Mouse (Mus musculus) heart, adult 10 weeks (tissue): Measurements from ENCODE around the gene Mpped1. TPM values are rescaled to one million over a fixed set of nuclear protein-coding genes. Genes with fewer than 3 reads are reported as not detected.

Experiments
- polyA plus RNA-seq: library from polyadenylated mRNA; stranded (reverse); fragments of 350-450 nt; fragmentation: Illumina TruSeq; extraction: RNeasy Lipid Tissue Mini Kit (QIAGEN cat#74804); gene quantifications from one replicate; pipeline ENCODE4 v1.2.3, GENCODE M21; 2014; ENCODE audit warnings: low read depth, low replicate concordance

The Mpped1 gene
- polyA plus RNA-seq, result not detected

DNA sequence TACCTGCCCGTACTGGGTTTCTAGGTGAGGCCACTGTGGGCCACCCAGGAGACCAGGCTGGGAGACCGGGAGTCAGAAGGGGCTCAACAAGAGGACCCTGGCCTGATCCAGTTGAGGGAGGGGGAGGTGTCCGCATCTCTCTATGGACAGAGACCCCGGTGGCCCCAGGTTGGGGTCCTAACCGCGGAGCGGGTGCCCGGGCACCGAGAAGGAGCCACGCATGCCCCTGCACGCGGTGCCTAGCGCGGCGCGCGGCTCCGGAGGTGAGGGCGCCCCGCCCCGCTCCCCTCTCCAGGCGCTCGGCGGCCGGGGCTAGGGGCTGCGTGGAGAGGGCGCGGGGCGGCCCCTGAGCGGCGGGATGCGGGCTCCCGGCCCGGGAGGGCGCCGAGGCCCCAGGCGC is at the start of gene Mpped1:
Gene Mpped1, plus strand, starts transcription at position 81 of the 400 bp plus-strand sequence.

Other genes starting within 250 kb of the Mpped1 start
- gene Tspo, start 215.9 kb upstream of the Mpped1 start, polyA plus RNA-seq, result 62.3 TPM
- 37.8 TPM for gene Mcat, start 215.7 kb upstream of the Mpped1 start, polyA plus RNA-seq
- gene Ttll12, start 184.3 kb upstream of the Mpped1 start, polyA plus RNA-seq, result 5.9 TPM
- gene Scube1, start 54.4 kb upstream of the Mpped1 start, polyA plus RNA-seq, result 0.60 TPM